Mouse (Mus musculus) right cerebral cortex, adult 18-20 months (tissue): Measurements from ENCODE around the gene Gm5089.
"Not testable (repeated sequence)": the region's sequence is repeated elsewhere in the genome, so short reads cannot be mapped to it uniquely, and the experiment has no call there.

Source experiments
- DNase-seq: peaks from one replicate; pipeline ENCODE4 v3.0.0; 2022; ENCODE audit warnings: mixed read lengths

Gene Gm5089

GRCm38 (mm10) chr14:122477261-122477671 lies 26.4 kb upstream of the Gm5089 start:
- DNase-seq = no peak

- DNase-seq = no peak
Measured at GRCm38 (mm10) chr14:122476822-122477215, 25.9 kb upstream of the Gm5089 start.

- no peak for DNase-seq
Measured at GRCm38 (mm10) chr14:122476041-122476821, 25.3 kb upstream of the Gm5089 start.

GRCm38 (mm10) chr14:122475557-122476040 lies 24.7 kb upstream of the Gm5089 start:
- no peak for DNase-seq

- peak; percentile 49 for DNase-seq
Measured at GRCm38 (mm10) chr14:122474891-122475556, 24.1 kb upstream of the Gm5089 start, which contains the start of gene Zic2. TSS of gene Zic2 (plus strand) at chr14:122475435.

GRCm38 (mm10) chr14:122474041-122474890 lies 23.4 kb upstream of the Gm5089 start:
- no peak for DNase-seq

GRCm38 (mm10) chr14:122473211-122473751 lies 22.4 kb upstream of the Gm5089 start:
- DNase-seq = no peak

- DNase-seq = no peak
Measured at GRCm38 (mm10) chr14:122472647-122473046, 21.7 kb upstream of the Gm5089 start.

GRCm38 (mm10) chr14:122472161-122472560 lies 21.2 kb upstream of the Gm5089 start:
- no peak for DNase-seq

GRCm38 (mm10) chr14:122471449-122472085 lies 20.7 kb upstream of the Gm5089 start:
- DNase-seq = no peak

- DNase-seq = no peak
Measured at GRCm38 (mm10) chr14:122468971-122469755, 18.2 kb upstream of the Gm5089 start.

- DNase-seq = no peak
Measured at GRCm38 (mm10) chr14:122467926-122468841, 17.3 kb upstream of the Gm5089 start.

GRCm38 (mm10) chr14:122466756-122467362 lies 15.9 kb upstream of the Gm5089 start:
- DNase-seq = no peak

GRCm38 (mm10) chr14:122465931-122466490 lies 15.1 kb upstream of the Gm5089 start:
- no peak for DNase-seq

GRCm38 (mm10) chr14:122464763-122465741 lies 14.1 kb upstream of the Gm5089 start, which contains the start of gene Zic5:
TSS of gene Zic5 (minus strand) at chr14:122465677.
- DNase-seq = peak; percentile 23

GRCm38 (mm10) chr14:122464351-122464762 lies 13.4 kb upstream of the Gm5089 start:
- DNase-seq = no peak

- DNase-seq = not testable (repeated sequence)
Measured at GRCm38 (mm10) chr14:122463734-122464341, 12.9 kb upstream of the Gm5089 start.
